Mouse (Mus musculus) erythroblast, embryonic 14.5 days (primary cell): ENCODE measurements around the gene Exo1. TPM values are rescaled to one million over a fixed set of nuclear protein-coding genes. Genes with fewer than 3 reads are reported as not detected.

Source experiments
- H3K27me3 ChIP-seq: 2 replicates; pipeline ENCODE4 v1.6.1; 2012; ENCODE audit warnings: inconsistent platforms; ENCODE audit not compliant: control insufficient read depth
- H3K36me3 ChIP-seq: 2 replicates; pipeline ENCODE4 v1.6.1; 2012; ENCODE audit warnings: mild to moderate bottlenecking, inconsistent platforms; ENCODE audit not compliant: control insufficient read depth
- H3K4me1 ChIP-seq: 2 replicates; pipeline ENCODE4 v1.6.1; 2012; ENCODE audit warnings: inconsistent platforms; ENCODE audit not compliant: control insufficient read depth
- H3K4me3 ChIP-seq: replicated peaks from 2 replicates; pipeline ENCODE3; 2012; ENCODE audit warnings: moderate library complexity, mild to moderate bottlenecking, inconsistent platforms
- H3K9me3 ChIP-seq: 2 replicates; pipeline ENCODE4 v1.6.1; 2012; ENCODE audit warnings: low read length, inconsistent platforms, mixed read lengths; ENCODE audit not compliant: control insufficient read depth
- GATA1 ChIP-seq: IDR thresholded peaks from 2 replicates; pipeline ENCODE4 v1.6.1; 2012; ENCODE audit warnings: low read length, inconsistent platforms, mixed read lengths
- TAL1 ChIP-seq: IDR thresholded peaks from 3 replicates; pipeline ENCODE4 v1.6.1; 2012; ENCODE audit warnings: low read length, inconsistent platforms, mixed read lengths
- polyA plus RNA-seq: library from polyadenylated mRNA; stranded (reverse); fragments of >175 nt; gene quantifications from 2 replicates; pipeline ENCODE4 v1.2.3, GENCODE M21; 2012

Gene Exo1
- polyA plus RNA-seq, 1 experiment = 0.51 TPM

- Histone ChIP-seq H3K4me3 (no peak overlapping the region), H3K27me3 (no peaks in the 10 kb centered on the region), H3K36me3 (no peaks in the 10 kb centered on the region), H3K9me3 (no peaks in the 10 kb centered on the region), H3K4me1 (no peaks in the 10 kb centered on the region)
- TF ChIP-seq GATA1 (no peak), TAL1 (no peak)
These were observed 62.8 kb downstream of the Exo1 start for GRCm38 (mm10) chr1:175943168-175943567.

GRCm38 (mm10) chr1:175946718-175947315 is 66.4 kb downstream of the Exo1 start:
- H3K27me3 ChIP-seq = no peaks in the 10 kb centered on the region
- H3K36me3 ChIP-seq = no peaks in the 10 kb centered on the region
- no peaks in the 10 kb centered on the region for H3K9me3 ChIP-seq
- no peak overlapping the region for H3K4me3 ChIP-seq
- H3K4me1 ChIP-seq = no peaks in the 10 kb centered on the region
- TF ChIP-seq GATA1 (no peak), TAL1 (no peak)

GRCm38 (mm10) chr1:175950421-175950820 is 70.0 kb downstream of the Exo1 start:
- no peaks in the 10 kb centered on the region for H3K36me3 ChIP-seq
- TF ChIP-seq TAL1 = no peak
- TF ChIP-seq GATA1 = no peak
- no peaks in the 10 kb centered on the region for H3K4me1 ChIP-seq
- H3K27me3 ChIP-seq = no peaks in the 10 kb centered on the region
- no peaks in the 10 kb centered on the region for H3K9me3 ChIP-seq
- H3K4me3 ChIP-seq = no peak overlapping the region

GRCm38 (mm10) chr1:175950851-175951250 is 70.5 kb downstream of the Exo1 start:
- Histone ChIP-seq H3K4me1 (no peaks in the 10 kb centered on the region), H3K4me3 (no peak overlapping the region), H3K36me3 (no peaks in the 10 kb centered on the region), H3K9me3 (no peaks in the 10 kb centered on the region), H3K27me3 (no peaks in the 10 kb centered on the region)
- TF ChIP-seq TAL1 = no peak
- no peak for TF ChIP-seq GATA1

- no peak for TF ChIP-seq GATA1
- no peak for TF ChIP-seq TAL1
- Histone ChIP-seq H3K4me1 (no peaks in the 10 kb centered on the region), H3K36me3 (no peaks in the 10 kb centered on the region), H3K4me3 (no peak overlapping the region), H3K27me3 (no peaks in the 10 kb centered on the region), H3K9me3 (no peaks in the 10 kb centered on the region)
These were observed 81.4 kb downstream of the Exo1 start for GRCm38 (mm10) chr1:175961786-175962185.

Other genes with a start within 250 kb of the Exo1 start
- gene Opn3, start 187.8 kb upstream of the Exo1 start, polyA plus RNA-seq = 0.07 TPM in 1 of 2 replicates, not detected in the other
- 0.19 and 0.54 TPM in 2 replicates for gene Chml, start 187.7 kb upstream of the Exo1 start, polyA plus RNA-seq
- not detected in 2 replicates for gene Wdr64, start 182.0 kb upstream of the Exo1 start, polyA plus RNA-seq
- gene Gm38100, start 39.7 kb downstream of the Exo1 start, polyA plus RNA-seq = 0.05 TPM in 1 of 2 replicates, not detected in the other
- not detected in 2 replicates for gene Rbm8a2, start 98.5 kb downstream of the Exo1 start, polyA plus RNA-seq